Mouse (Mus musculus) forebrain, embryonic 12.5 days (tissue): ENCODE data around the gene Npas3. TPM values are rescaled to one million over a fixed set of nuclear protein-coding genes. Genes with fewer than 3 reads are reported as not detected.
A peak's percentile ranks its signal among the peaks of the same experiment; 100 is the strongest.

Source experiments
- ATAC-seq: fragments of 200-750 bp; cut with Nextera tagmentation; 2 replicates; pipeline ENCODE4 v1.8.0; 2017; ENCODE audit warnings: moderate TSS enrichment; ENCODE audit not compliant: low FRiP score
- H3K27ac ChIP-seq: fragments of 300-500 bp; sonication (generic); 2 replicates; pipeline ENCODE4 v1.5.1; 2016; ENCODE audit warnings: mild to moderate bottlenecking
- H3K27me3 ChIP-seq: fragments of 300-500 bp; sonication (generic); 2 replicates; pipeline ENCODE4 v1.6.1; 2016; ENCODE audit warnings: mild to moderate bottlenecking
- H3K36me3 ChIP-seq: fragments of 300-500 bp; sonication (generic); replicated peaks from 2 replicates; pipeline ENCODE4 v1.6.1; 2016; ENCODE audit warnings: mild to moderate bottlenecking
- H3K4me1 ChIP-seq: fragments of 300-500 bp; sonication (generic); 2 replicates; pipeline ENCODE4 v1.6.1; 2016
- H3K4me2 ChIP-seq: fragments of 300-500 bp; sonication (generic); 2 replicates; pipeline ENCODE4 v1.6.1; 2016; ENCODE audit warnings: mild to moderate bottlenecking, moderate library complexity
- H3K4me3 ChIP-seq: fragments of 300-500 bp; sonication (generic); replicated peaks from 2 replicates; pipeline ENCODE4 v1.5.1; 2016; ENCODE audit warnings: mild to moderate bottlenecking
- H3K9ac ChIP-seq: fragments of 300-500 bp; sonication (generic); 2 replicates; pipeline ENCODE4 v1.6.1; 2016; ENCODE audit warnings: mild to moderate bottlenecking
- H3K9me3 ChIP-seq: fragments of 300-500 bp; sonication (generic); 2 replicates; pipeline ENCODE4 v1.6.1; 2016
- WGBS: fragments of 180-500 bp; shearing (Covaris S2); methylation state at CpG from one replicate; pipeline ENCODE4 v1.1.7; 2016; 5-methylcytosine and 5-hydroxymethylcytosine counted together
- polyA plus RNA-seq: library from polyadenylated mRNA; unstranded; fragments of >200 nt; fragmentation: Nextera tagmentation; extraction: Ambion mirVana; gene quantifications from 2 replicates; pipeline ENCODE4 v1.2.1, GENCODE M21; 2016

Npas3 gene
- polyA plus RNA-seq, 1 experiment from 2014 or later: 27.7 TPM

DNA sequence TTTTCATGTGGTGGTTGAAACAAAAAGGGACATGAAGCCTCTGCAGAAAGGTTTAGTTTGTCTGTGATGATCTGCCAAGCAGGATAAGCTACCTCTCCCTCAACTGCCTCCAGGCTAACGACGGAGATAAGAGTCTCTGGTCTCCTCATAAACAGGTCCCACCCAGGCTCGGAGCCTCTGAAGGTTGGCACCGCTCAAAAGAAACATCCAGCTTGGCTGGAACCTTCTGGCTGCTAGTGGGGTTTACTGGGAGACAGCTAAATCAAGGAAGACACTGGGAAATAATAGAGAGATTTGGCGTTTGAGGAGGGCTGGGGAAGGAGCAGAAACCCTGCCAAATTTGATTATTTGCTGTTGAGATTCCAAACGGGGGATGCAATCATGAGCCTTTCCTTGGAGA lies 584.1 kb downstream of the Npas3 start:
- Histone ChIP-seq H3K4me2 (no peak overlapping the region), H3K9ac (no peak overlapping the region), H3K4me1 (peaks cover 28% of the 10 kb centered on the region), H3K36me3 (no peaks in the 10 kb centered on the region), H3K27me3 (no peaks in the 10 kb centered on the region), H3K4me3 (no peak overlapping the region), H3K27ac (0 out of 2 replicates have a peak overlapping the region, but pooled peaks have one; percentile 21), H3K9me3 (no peaks in the 10 kb centered on the region)
- 77% methylated on average over 6 of the region's 6 CpGs for WGBS
- ATAC-seq: no peak

DNA sequence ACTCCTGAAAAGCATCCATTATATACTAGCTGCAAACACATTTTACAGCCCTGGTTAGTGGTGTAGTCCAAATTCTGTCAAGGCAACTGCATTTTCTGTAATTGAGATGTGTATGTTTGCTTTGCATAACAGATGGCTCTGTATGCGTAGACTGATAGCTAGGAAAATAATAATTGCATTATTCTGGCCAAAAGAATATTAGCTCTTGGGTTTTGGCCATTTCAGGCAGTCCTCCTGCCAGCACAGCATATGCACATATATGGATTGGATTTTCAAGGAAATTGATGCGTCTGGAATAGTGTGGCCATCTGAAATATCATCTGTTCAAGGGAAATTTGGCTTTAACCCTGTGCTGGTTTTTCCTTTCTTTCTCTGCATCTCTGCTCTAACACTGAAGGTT lies 584.9 kb downstream of the Npas3 start:
- H3K4me2 ChIP-seq: no peak overlapping the region
- ATAC-seq: no peak
- 74% methylated on average over 2 of the region's 2 CpGs for WGBS

DNA sequence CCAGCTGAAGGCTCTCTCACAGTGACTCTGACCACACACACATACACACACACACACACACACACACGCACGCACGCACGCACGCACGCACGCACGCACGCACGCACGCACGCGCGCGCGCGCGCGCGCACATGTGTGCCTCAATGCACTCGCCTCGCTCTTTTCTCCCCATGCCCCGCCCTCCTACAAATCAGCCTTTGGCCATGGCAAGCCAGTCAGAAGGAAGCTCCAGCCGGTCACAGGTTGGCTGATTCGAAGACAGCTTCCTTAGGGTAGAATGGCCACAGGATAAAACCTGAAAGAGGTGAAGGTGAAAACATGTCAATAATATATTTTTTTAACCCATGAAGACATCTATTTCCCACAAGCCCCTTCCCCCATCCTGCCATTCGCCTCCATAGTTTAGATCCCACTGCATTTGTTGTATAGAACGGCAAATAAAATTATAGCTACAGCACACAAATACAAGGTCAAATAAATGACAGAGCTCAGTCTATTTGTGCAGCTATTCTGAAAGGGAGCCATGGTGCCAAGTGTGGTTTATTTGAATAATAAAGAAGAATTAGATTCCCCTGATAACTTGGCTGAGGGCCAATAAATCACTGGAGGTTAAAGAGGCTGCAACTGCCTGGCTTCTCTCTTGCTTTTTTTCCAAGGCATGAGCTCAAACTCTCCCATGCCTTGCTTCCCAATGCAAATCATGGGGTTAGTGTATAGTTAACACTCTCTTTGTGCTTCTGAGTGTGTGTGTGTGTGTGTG lies 587.7 kb downstream of the Npas3 start:
- no peak overlapping the region for H3K9ac ChIP-seq
- H3K4me2 ChIP-seq: no peak overlapping the region
- no peak overlapping the region for H3K4me3 ChIP-seq
- peaks cover 43% of the 10 kb centered on the region for H3K4me1 ChIP-seq
- H3K27ac ChIP-seq: no peak overlapping the region
- H3K9me3 ChIP-seq: no peaks in the 10 kb centered on the region
- ATAC-seq: 0 out of 2 replicates have a peak, but pooled peaks have one; percentile 14
- 76% methylated on average over 27 of the region's 27 CpGs for WGBS
- no peaks in the 10 kb centered on the region for H3K27me3 ChIP-seq
- no peaks in the 10 kb centered on the region for H3K36me3 ChIP-seq

More for the DNA sequence above, 584.9 kb downstream of the Npas3 start:
- no peak overlapping the region for H3K4me3 ChIP-seq
- peaks cover 34% of the 10 kb centered on the region for H3K4me1 ChIP-seq
- no peak overlapping the region for H3K9ac ChIP-seq
- H3K27me3 ChIP-seq: no peaks in the 10 kb centered on the region
- no peaks in the 10 kb centered on the region for H3K9me3 ChIP-seq
- no peak overlapping the region for H3K27ac ChIP-seq
- no peaks in the 10 kb centered on the region for H3K36me3 ChIP-seq

DNA sequence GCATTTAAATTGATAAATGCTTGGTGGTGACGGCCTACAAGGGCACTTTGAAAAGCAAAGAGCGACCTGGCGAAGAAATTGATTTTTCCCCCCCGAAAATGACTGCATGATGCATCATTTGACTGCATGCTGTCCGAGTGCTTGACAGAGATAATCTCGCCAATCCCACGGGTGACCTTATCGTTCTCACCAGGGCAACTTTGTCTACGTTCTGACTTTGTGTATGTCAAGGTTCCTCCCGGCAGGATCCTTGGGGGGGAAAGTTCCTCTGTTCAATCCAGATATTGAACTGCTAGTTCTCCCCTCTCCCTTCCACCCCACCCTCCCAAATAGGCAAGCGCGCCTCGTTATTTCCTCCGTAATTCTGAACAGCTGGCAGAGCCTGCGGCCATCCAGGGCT lies 588.9 kb downstream of the Npas3 start:
- no peak overlapping the region for H3K4me3 ChIP-seq
- H3K4me1 ChIP-seq: peaks cover 47% of the 10 kb centered on the region
- no peak overlapping the region for H3K27ac ChIP-seq
- 79% methylated on average over 15 of the region's 15 CpGs for WGBS
- no peak overlapping the region for H3K4me2 ChIP-seq
- no peaks in the 10 kb centered on the region for H3K36me3 ChIP-seq
- no peak for ATAC-seq
- no peak overlapping the region for H3K9ac ChIP-seq
- no peaks in the 10 kb centered on the region for H3K9me3 ChIP-seq
- H3K27me3 ChIP-seq: no peaks in the 10 kb centered on the region

DNA sequence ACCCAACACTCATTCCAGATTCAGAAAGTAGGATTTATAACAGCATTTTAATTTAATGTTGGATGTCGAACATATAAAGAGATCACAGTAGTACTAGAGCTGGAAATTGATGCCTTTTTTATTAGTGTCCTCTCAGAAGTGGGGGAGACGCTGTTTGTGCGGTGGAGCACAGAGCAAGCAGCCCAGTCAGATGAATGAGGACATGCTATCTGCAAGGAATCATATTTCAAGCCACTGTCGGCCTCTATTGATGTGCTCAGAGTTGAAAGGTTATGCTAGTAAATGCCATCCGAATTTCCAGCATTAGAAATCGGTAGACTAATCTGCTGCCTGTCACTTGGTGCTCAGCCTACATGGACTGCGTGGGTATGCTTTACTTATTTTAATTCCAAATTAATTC lies 590.1 kb downstream of the Npas3 start:
- H3K4me1 ChIP-seq: peaks cover 44% of the 10 kb centered on the region
- H3K9me3 ChIP-seq: no peaks in the 10 kb centered on the region
- WGBS: 50% methylated on average over 7 of the region's 7 CpGs
- no peak for ATAC-seq
- H3K4me2 ChIP-seq: no peak overlapping the region
- no peaks in the 10 kb centered on the region for H3K27me3 ChIP-seq
- H3K9ac ChIP-seq: no peak overlapping the region
- H3K27ac ChIP-seq: no peak overlapping the region
- H3K36me3 ChIP-seq: no peaks in the 10 kb centered on the region
- no peak overlapping the region for H3K4me3 ChIP-seq

DNA sequence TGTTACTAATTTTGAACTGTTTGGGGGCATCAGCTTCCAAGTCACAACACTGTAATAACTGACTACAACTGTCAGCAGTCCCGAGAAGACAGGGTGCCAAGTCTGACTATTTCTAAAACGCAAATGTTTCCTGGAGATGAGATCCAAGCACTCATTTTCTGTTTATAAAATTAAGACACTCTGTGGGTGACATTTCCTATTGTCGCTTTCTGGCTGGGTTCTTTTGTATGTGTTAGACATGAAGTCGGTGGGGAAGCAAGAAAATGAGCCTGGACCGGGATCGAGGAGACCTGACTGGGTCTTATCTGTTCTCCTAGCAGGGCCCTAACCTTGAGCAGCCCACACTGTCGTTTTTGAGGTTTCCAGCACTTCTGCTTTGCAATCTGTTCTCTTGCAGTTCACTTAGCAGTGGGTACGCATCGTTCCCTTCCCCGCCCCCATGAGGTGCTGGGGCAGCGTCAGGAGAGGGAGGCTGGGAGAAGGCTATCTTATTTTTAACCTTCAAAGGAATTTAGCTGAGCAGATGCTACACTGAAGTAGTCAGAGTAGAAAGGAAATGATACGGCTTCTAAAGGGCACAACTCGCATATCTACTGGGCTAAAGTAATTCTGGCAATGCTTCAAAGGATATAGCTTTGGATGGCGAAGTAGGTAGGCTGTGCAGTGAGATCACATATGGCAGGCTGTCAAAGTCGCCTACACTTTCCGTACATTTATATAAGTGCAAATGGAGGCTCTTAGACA lies 593.6 kb downstream of the Npas3 start:
- Histone ChIP-seq H3K9me3 (no peaks in the 10 kb centered on the region), H3K27ac (peak overlapping the region; percentile 6; the same call in 1 of the 2 replicates), H3K9ac (no peak overlapping the region), H3K4me1 (peaks cover 49% of the 10 kb centered on the region), H3K4me2 (no peak overlapping the region), H3K4me3 (no peak overlapping the region), H3K27me3 (no peaks in the 10 kb centered on the region), H3K36me3 (no peaks in the 10 kb centered on the region)
- ATAC-seq: no peak
- 77% methylated on average over 16 of the region's 16 CpGs for WGBS

DNA sequence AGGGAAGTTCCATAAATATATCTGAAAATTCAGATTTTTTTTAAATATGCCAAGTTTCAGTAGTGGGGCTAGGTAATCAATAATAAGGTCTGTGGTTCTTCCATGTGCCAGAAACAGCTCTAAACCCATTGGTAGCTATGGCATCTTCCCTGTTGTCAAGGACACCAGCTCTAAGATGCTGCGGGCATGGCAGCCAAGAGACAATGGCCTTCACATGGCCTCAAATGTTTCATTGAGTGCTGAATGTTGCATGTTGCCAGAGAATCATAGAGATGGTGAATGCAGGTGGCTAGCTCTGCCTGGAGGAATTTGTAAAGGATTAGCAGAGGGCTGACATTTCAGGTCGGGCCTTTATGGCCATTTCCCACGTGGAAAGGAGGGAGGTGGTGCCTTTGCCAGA lies 595.1 kb downstream of the Npas3 start:
- Histone ChIP-seq H3K27ac (no peak overlapping the region), H3K4me2 (no peak overlapping the region), H3K36me3 (no peaks in the 10 kb centered on the region), H3K9ac (no peak overlapping the region), H3K4me3 (no peak overlapping the region), H3K4me1 (peaks cover 34% of the 10 kb centered on the region), H3K27me3 (no peaks in the 10 kb centered on the region), H3K9me3 (no peaks in the 10 kb centered on the region)
- no peak for ATAC-seq
- 32% methylated on average over 3 of the region's 3 CpGs for WGBS

DNA sequence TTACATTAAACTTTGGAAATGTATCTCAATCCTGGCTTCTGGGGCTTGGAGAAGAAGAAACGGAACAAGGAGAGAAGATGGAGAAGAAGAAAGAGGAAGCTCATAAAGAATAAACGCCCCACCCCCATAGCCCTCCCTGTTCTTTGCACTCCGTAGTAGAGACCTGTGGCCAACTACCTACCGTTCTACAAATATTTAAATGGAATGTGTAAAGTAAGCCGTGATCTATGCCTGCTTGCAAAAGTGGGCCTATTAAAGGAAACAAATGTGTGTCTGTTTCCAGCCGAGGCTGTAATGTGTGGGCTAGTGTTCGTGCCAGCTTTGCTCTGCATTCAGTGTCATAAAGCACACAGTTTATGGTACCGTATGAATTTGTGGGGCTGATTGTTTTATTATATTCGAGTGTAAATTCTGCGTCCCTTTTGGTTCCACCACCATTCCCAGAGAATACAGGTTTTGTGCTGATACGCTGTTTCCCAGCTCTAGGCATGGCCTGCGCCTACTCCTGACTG lies 597.7 kb downstream of the Npas3 start:
- H3K4me1 ChIP-seq: peaks cover 27% of the 10 kb centered on the region
- H3K9ac ChIP-seq: no peak overlapping the region
- no peak overlapping the region for H3K27ac ChIP-seq
- WGBS: 85% methylated on average over 12 of the region's 12 CpGs
- no peaks in the 10 kb centered on the region for H3K27me3 ChIP-seq
- no peak overlapping the region for H3K4me3 ChIP-seq
- no peak overlapping the region for H3K4me2 ChIP-seq
- no peaks in the 10 kb centered on the region for H3K36me3 ChIP-seq
- H3K9me3 ChIP-seq: no peaks in the 10 kb centered on the region
- no peak for ATAC-seq

DNA sequence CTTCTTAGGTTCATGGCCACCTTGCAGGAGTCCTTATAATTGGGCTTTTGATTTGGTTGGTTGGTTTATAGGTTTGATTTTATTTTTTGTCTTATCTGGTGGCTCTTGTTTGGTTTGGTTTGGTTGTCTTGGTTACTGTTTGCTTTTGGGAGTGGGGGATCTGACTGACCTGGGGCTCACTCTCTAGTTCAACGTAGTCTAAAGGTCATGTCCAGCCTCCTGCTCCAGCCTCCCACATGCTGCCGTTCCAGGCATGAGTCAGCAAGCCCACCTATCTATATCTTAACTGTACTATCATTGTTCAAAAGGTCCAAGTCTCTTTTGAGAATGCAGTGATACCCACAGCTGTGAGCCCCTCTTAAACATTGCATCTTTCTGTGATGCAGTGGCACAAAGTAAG lies 600.8 kb downstream of the Npas3 start:
- Histone ChIP-seq H3K4me1 (peaks cover 15% of the 10 kb centered on the region; the same call in 1 of the 2 replicates), H3K9ac (no peak overlapping the region), H3K9me3 (no peaks in the 10 kb centered on the region), H3K4me2 (no peak overlapping the region), H3K27ac (no peak overlapping the region), H3K4me3 (no peak overlapping the region), H3K27me3 (no peaks in the 10 kb centered on the region), H3K36me3 (no peaks in the 10 kb centered on the region)
- ATAC-seq: no peak
- 94% methylated on average over 2 of the region's 2 CpGs for WGBS

DNA sequence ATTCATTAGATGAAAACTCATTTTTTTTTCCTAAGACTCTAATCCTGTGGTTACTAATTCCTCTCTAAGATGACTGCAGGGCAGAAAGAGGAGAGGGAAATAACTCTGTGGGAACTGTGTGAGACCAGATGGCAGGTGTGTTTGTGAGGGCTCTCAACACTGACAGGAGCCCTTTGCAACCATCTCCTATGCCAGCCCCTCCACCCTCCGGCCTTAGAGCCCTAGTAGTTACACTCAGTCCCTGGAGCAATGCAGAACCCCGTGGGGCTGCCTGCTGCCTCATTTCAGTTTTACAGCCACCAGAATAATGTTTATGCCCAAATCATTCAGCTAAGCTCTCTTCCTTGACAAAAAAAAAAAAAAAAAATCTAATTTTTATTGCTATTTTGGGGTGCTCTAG lies 604.0 kb downstream of the Npas3 start:
- 86% methylated on average over 2 of the region's 2 CpGs for WGBS
- no peak overlapping the region for H3K27ac ChIP-seq
- no peak overlapping the region for H3K4me3 ChIP-seq
- no peaks in the 10 kb centered on the region for H3K27me3 ChIP-seq
- no peaks in the 10 kb centered on the region for H3K9me3 ChIP-seq
- H3K36me3 ChIP-seq: no peaks in the 10 kb centered on the region
- no peak for ATAC-seq
- H3K4me1 ChIP-seq: no peaks in the 10 kb centered on the region
- H3K4me2 ChIP-seq: no peak overlapping the region
- H3K9ac ChIP-seq: no peak overlapping the region

DNA sequence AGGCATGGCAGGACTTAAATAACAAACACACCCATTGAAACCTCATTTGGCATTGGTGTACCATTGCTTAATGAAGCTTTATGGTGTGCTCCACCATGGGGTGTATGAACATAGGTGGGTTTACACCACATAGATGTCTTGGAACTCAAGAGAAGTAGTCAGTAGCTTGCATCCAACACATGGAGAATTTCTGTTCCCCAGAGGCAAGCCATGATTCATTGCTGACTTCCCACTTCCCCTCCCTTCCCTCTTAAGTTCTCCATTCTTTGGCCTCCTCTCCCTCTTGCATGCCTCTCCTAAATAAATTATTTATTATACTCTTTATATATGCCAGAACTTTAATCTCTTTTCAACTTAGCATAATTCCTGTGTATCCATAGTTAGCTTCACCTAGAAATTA lies 611.7 kb downstream of the Npas3 start:
- peaks cover 10% of the 10 kb centered on the region for H3K4me1 ChIP-seq
- no peak for ATAC-seq
- no peak overlapping the region for H3K4me2 ChIP-seq
- no peaks in the 10 kb centered on the region for H3K36me3 ChIP-seq
- no peak overlapping the region for H3K4me3 ChIP-seq
- no peaks in the 10 kb centered on the region for H3K9me3 ChIP-seq
- H3K27me3 ChIP-seq: no peaks in the 10 kb centered on the region
- no peak overlapping the region for H3K9ac ChIP-seq
- no peak overlapping the region for H3K27ac ChIP-seq

DNA sequence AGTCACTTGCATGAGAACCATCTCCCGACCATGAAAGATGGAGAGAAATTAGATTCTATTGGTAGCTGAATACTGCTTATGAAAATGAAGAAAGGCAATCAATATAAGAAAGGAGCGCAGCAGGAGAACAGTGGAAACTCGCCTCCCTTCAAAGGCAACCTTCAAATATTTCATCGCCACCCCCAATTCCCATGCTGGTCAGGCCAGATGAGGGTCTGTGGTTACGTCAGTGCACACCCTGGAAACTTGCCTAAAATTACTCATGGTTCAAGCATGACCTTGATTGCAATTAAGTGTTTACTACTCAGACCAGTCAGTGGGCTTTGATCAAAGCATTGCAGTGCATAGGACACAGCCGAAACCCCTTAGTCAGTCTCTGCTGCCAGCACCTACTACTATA lies 613.8 kb downstream of the Npas3 start:
- H3K9me3 ChIP-seq: no peaks in the 10 kb centered on the region
- 85% methylated on average over 6 of the region's 6 CpGs for WGBS
- H3K27ac ChIP-seq: no peak overlapping the region
- no peak overlapping the region for H3K4me3 ChIP-seq
- H3K4me2 ChIP-seq: no peak overlapping the region
- no peaks in the 10 kb centered on the region for H3K27me3 ChIP-seq
- ATAC-seq: no peak
- H3K9ac ChIP-seq: no peak overlapping the region
- H3K4me1 ChIP-seq: peaks cover 15% of the 10 kb centered on the region
- no peaks in the 10 kb centered on the region for H3K36me3 ChIP-seq
